Mouse (Mus musculus) left cerebral cortex, postnatal 25 days (tissue): ENCODE data around the gene Cchcr1. TPM values are rescaled to one million over a fixed set of nuclear protein-coding genes. Genes with fewer than 3 reads are reported as not detected.
A peak's percentile ranks its signal among the peaks of the same experiment; 100 is the strongest.
"Not testable (repeated sequence)": the region's sequence is repeated elsewhere in the genome, so short reads cannot be mapped to it uniquely, and the experiment has no call there.

Source experiments
- DNase-seq, 2 experiments: peaks; one replicate each; pipeline ENCODE4 v3.0.0; 2022; ENCODE audit warnings: low spot score in 2 of 2, mixed read lengths in 1 of 2
- intact Hi-C: fragments of 180-260 bp; cut with DNase I; formaldehyde crosslinking; loops from one replicate; pipeline ENCODE4 v1.15.1; 2025
- total RNA-seq, 2 experiments: library from RNA; stranded (reverse); gene quantifications; 2 replicates each; pipeline ENCODE4 v1.2.3; 2021

The Cchcr1 gene
- total RNA-seq, result 10 to 100 TPM; 10.0 to 11.9 TPM

GRCm38 (mm10) chr17:35516652-35517500 lies at the start of gene Cchcr1, which contains the start of gene Tcf19:
Gene Cchcr1 (plus strand): TSS chr17:35517100.
Gene Tcf19 (minus strand): TSS chr17:35516824.
- intact Hi-C loops, result loop anchor here (2.0 kb wide), 1 partner anchor 18 kb away; no protein-coding TSS in a partner anchor
- peak; percentile 95 to 98 for DNase-seq

GRCm38 (mm10) chr17:35468936-35469335 lies 48.0 kb upstream of the Cchcr1 start:
- intact Hi-C loops, DNase-seq: not testable (repeated sequence)

GRCm38 (mm10) chr17:35469842-35470751 lies 46.8 kb upstream of the Cchcr1 start, which contains the start of gene H2-Q10:
Gene H2-Q10 (plus strand): TSS chr17:35470089.
- DNase-seq, result no peak
- intact Hi-C loops, result no loop called here

- intact Hi-C loops, result loop anchor here (2.0 kb wide), 1 partner anchor 51 kb away; no protein-coding TSS in a partner anchor
- peak; percentile 53 to 63 for DNase-seq
Measured at GRCm38 (mm10) chr17:35484066-35484465, 32.8 kb upstream of the Cchcr1 start.

GRCm38 (mm10) chr17:35485702-35486101 lies 31.2 kb upstream of the Cchcr1 start:
- DNase-seq, result no peak
- intact Hi-C loops, result loop anchor here (2.0 kb wide), 1 partner anchor 49 kb away; no protein-coding TSS in a partner anchor

GRCm38 (mm10) chr17:35486726-35487125 lies 30.2 kb upstream of the Cchcr1 start:
- DNase-seq, result no peak
- intact Hi-C loops, result no loop called here

GRCm38 (mm10) chr17:35488041-35488440 lies 28.9 kb upstream of the Cchcr1 start:
- intact Hi-C loops, result no loop called here
- DNase-seq, result no peak

GRCm38 (mm10) chr17:35490320-35490719 lies 26.6 kb upstream of the Cchcr1 start:
- intact Hi-C loops, result no loop called here
- no peak for DNase-seq

GRCm38 (mm10) chr17:35497124-35497523 lies 19.8 kb upstream of the Cchcr1 start:
- intact Hi-C loops, result loop anchor here (5.0 kb wide), 1 partner anchor 80 kb away; no protein-coding TSS in a partner anchor

GRCm38 (mm10) chr17:35502226-35502625 lies 14.7 kb upstream of the Cchcr1 start:
- DNase-seq, result no peak
- intact Hi-C loops, result no loop called here

More at GRCm38 (mm10) chr17:35497124-35497523, 19.8 kb upstream of the Cchcr1 start:
- no peak for DNase-seq

- intact Hi-C loops, result no loop called here
- DNase-seq, result no peak
Measured at GRCm38 (mm10) chr17:35502762-35503161, 14.1 kb upstream of the Cchcr1 start.

- intact Hi-C loops, result no loop called here
- no peak for DNase-seq
Measured at GRCm38 (mm10) chr17:35503849-35504248, 13.1 kb upstream of the Cchcr1 start.

- intact Hi-C loops, result no loop called here
- DNase-seq, result no peak
Measured at GRCm38 (mm10) chr17:35504628-35505481, 12.0 kb upstream of the Cchcr1 start.

- intact Hi-C loops, result no loop called here
- DNase-seq, result no peak
Measured at GRCm38 (mm10) chr17:35505776-35506175, 11.1 kb upstream of the Cchcr1 start, which contains the start of gene Pou5f1. Gene Pou5f1 (plus strand): TSS chr17:35506018.

- DNase-seq, result no peak
- intact Hi-C loops, result no loop called here
Measured at GRCm38 (mm10) chr17:35506881-35507280, 10.0 kb upstream of the Cchcr1 start.

- no peak for DNase-seq
- intact Hi-C loops, result no loop called here
Measured at GRCm38 (mm10) chr17:35507556-35508260, 9.2 kb upstream of the Cchcr1 start.

GRCm38 (mm10) chr17:35508279-35508678 lies 8.6 kb upstream of the Cchcr1 start:
- intact Hi-C loops, DNase-seq: not testable (repeated sequence)

GRCm38 (mm10) chr17:35509284-35509683 lies 7.6 kb upstream of the Cchcr1 start:
- intact Hi-C loops, result no loop called here
- DNase-seq, result peak in 1 of 2 experiments; percentile 23
